Mouse (Mus musculus) neural tube, embryonic 13.5 days (tissue): ENCODE data around the gene Olfr652. TPM values are rescaled to one million over a fixed set of nuclear protein-coding genes. Genes with fewer than 3 reads are reported as not detected.

Experiments
- ATAC-seq: fragments of 200-750 bp; cut with Nextera tagmentation; 2 replicates; pipeline ENCODE4 v1.8.0; 2017; ENCODE audit warnings: low read depth, mild to moderate bottlenecking, moderate TSS enrichment, moderate library complexity
- H3K27ac ChIP-seq: fragments of 300-500 bp; sonication (generic); replicated peaks from 2 replicates; pipeline ENCODE4 v1.5.1; 2015; ENCODE audit warnings: moderate library complexity, mild to moderate bottlenecking, inconsistent platforms
- H3K27me3 ChIP-seq: fragments of 300-500 bp; sonication (generic); 2 replicates; pipeline ENCODE4 v1.6.1; 2015; ENCODE audit warnings: mild to moderate bottlenecking, inconsistent platforms
- H3K36me3 ChIP-seq: fragments of 300-500 bp; sonication (generic); 2 replicates; pipeline ENCODE4 v1.6.1; 2015; ENCODE audit warnings: mild to moderate bottlenecking, inconsistent platforms
- H3K4me1 ChIP-seq: fragments of 300-500 bp; sonication (generic); replicated peaks from 2 replicates; pipeline ENCODE4 v1.6.1; 2015; ENCODE audit warnings: inconsistent platforms
- H3K4me2 ChIP-seq: fragments of 300-500 bp; sonication (generic); 2 replicates; pipeline ENCODE4 v1.6.1; 2015; ENCODE audit warnings: inconsistent platforms, mild to moderate bottlenecking, moderate library complexity
- H3K4me3 ChIP-seq: fragments of 300-500 bp; sonication (generic); 2 replicates; pipeline ENCODE4 v1.5.1; 2015; ENCODE audit warnings: mild to moderate bottlenecking, inconsistent platforms
- H3K9ac ChIP-seq: fragments of 300-500 bp; sonication (generic); 2 replicates; pipeline ENCODE4 v1.6.1; 2015; ENCODE audit warnings: moderate library complexity, mild to moderate bottlenecking, inconsistent platforms
- H3K9me3 ChIP-seq: fragments of 300-500 bp; sonication (generic); 2 replicates; pipeline ENCODE4 v1.6.1; 2016; ENCODE audit warnings: inconsistent platforms
- WGBS: fragments of 180-500 bp; shearing (Covaris S2); methylation state at CpG from one replicate; pipeline ENCODE4 v1.1.7; 2015; 5-methylcytosine and 5-hydroxymethylcytosine counted together
- polyA plus RNA-seq: library from polyadenylated mRNA; unstranded; fragments of >200 nt; fragmentation: Nextera tagmentation; extraction: Ambion mirVana; gene quantifications from 2 replicates; pipeline ENCODE4 v1.2.1, GENCODE M21; 2015

Gene Olfr652
- not detected in 2 replicates for polyA plus RNA-seq

DNA sequence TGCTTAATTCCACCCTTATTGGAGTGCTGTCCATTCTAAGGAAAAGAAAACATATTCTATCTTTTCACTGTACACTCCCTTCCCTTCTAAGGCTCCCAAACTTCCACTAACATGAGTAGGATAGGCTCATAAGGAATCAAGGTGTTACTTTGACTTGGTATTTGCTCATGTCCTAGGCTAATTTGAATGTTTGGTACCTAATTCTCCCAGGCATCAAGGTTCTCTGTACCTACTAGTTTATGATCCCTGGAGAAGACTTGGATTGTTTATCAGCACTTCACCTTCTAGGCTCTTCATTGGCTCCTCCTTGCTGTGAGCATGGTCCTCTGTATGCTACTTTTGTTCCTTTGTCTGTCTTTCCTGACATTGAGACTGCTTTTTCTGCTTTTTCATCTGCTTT is at the start of gene Olfr652:
Olfr652 (plus strand) TSS at position 301 of the 400 bp plus-strand sequence.
- Histone ChIP-seq H3K9ac (no peak within 1 kb of the TSS), H3K27me3 (no peaks in the 10 kb centered on the region), H3K27ac (no peak within 1 kb of the TSS), H3K9me3 (no peaks in the 10 kb centered on the region), H3K4me3 (no peak within 1 kb of the TSS), H3K4me2 (no peak within 1 kb of the TSS), H3K36me3 (no peaks in the 10 kb centered on the region), H3K4me1 (no peaks in the 10 kb centered on the region)
- ATAC-seq, result no peak

DNA sequence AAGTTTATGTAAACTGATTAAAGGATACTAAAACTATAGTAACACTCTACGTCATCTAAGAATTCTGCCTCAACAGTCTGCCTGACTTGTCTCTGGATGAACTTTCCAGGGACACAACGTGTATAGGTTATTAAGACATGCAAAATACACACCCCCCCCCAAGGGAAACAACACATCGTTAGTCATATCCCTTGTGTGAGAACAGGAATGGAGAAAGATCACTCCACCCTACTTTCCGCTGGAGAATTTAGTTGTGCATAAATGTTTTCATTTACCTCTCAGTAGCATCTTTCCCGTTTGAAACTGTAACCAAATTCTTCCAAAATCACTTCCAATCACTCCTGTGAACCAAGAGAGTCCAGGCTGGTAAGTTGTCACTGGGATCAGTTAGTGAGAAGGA is 10.9 kb upstream of the Olfr652 start, which contains the start of gene Olfr651:
Olfr651 (plus strand) TSS at position 301 of the 400 bp plus-strand sequence.
- H3K4me1 ChIP-seq, result no peaks in the 10 kb centered on the region
- whole genome bisulfite sequencing, result 87% methylated on average over 5 of the region's 5 CpGs
- H3K27ac ChIP-seq, result no peak within 1 kb of the TSS
- no peak within 1 kb of the TSS for H3K9ac ChIP-seq
- H3K27me3 ChIP-seq, result no peaks in the 10 kb centered on the region
- no peak for ATAC-seq
- no peak within 1 kb of the TSS for H3K4me2 ChIP-seq
- no peaks in the 10 kb centered on the region for H3K36me3 ChIP-seq
- H3K4me3 ChIP-seq, result no peak within 1 kb of the TSS
- H3K9me3 ChIP-seq, result no peaks in the 10 kb centered on the region

DNA sequence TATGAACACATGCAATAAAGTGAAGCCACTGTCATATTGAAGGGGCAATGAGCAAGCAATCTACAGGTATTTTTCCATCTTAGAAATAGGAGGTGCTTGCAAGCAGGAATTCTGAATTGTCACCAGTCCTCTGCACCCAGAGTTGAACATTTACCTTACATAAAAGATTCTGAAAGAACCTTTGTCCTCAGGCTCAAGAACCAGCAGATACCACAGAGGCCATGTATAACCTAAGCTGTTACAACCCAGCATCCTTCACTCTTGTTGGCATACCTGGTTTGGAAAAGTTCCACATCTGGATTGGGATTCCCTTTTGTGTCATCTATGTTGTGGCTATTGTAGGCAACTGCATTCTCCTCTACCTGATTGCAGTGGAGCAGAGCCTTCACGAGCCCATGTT is 8.0 kb upstream of the Olfr652 start:
- Histone ChIP-seq H3K4me3 (no peak overlapping the region), H3K9ac (no peak overlapping the region), H3K27ac (no peak overlapping the region), H3K4me1 (no peaks in the 10 kb centered on the region), H3K4me2 (no peak overlapping the region), H3K36me3 (no peaks in the 10 kb centered on the region), H3K27me3 (no peaks in the 10 kb centered on the region), H3K9me3 (no peaks in the 10 kb centered on the region)
- WGBS, result 64% methylated on average over 1 of the region's 1 CpGs
- no peak for ATAC-seq

DNA sequence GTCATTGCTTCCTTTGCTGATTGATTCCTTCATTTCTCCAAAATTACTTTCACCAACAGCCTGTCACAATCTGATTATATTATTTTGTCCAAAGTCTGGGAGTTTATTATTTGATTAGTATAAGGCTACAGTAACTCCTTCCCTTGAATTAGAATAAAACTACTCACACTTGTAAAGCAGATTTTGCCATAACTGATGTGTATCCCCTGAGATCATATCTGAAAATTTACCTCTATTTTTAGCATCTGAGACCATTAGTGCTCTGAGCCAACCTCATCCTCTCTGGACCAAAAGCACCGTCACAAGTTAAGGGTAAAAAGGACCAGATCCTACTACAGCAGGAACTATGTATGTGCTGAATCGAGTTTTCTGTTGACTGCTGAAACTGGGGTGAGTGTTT is 16.3 kb downstream of the Olfr652 start, which contains the start of gene Olfr653:
Olfr653 (plus strand) TSS at position 301 of the 400 bp plus-strand sequence.
- Histone ChIP-seq H3K4me2 (no peak within 1 kb of the TSS), H3K36me3 (no peaks in the 10 kb centered on the region), H3K9ac (no peak within 1 kb of the TSS), H3K4me1 (no peaks in the 10 kb centered on the region), H3K9me3 (no peaks in the 10 kb centered on the region), H3K27me3 (no peaks in the 10 kb centered on the region), H3K4me3 (no peak within 1 kb of the TSS), H3K27ac (no peak within 1 kb of the TSS)
- ATAC-seq, result no peak
- 87% methylated on average over 2 of the region's 2 CpGs for WGBS

DNA sequence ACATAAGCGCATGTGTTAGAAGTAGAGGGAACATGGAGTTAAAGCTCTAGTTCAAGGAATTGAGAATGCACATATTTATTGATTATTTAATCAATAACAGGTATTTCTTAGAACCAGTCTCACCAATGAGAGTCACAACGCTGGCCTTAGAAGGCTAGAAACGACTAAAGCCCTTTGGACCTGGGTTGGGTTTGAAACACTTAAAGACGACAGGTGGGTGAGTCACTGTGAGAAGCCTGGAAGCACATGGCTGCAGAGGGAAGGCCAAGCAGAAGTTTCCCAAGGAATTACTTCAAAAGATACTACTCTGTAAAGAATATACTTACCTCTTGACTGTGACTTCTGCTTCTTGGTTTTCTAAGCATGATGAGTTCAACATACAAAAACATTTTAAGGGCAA is 20.1 kb downstream of the Olfr652 start:
- no peak overlapping the region for H3K27ac ChIP-seq
- ATAC-seq, result no peak
- 92% methylated on average over 4 of the region's 4 CpGs for WGBS

DNA sequence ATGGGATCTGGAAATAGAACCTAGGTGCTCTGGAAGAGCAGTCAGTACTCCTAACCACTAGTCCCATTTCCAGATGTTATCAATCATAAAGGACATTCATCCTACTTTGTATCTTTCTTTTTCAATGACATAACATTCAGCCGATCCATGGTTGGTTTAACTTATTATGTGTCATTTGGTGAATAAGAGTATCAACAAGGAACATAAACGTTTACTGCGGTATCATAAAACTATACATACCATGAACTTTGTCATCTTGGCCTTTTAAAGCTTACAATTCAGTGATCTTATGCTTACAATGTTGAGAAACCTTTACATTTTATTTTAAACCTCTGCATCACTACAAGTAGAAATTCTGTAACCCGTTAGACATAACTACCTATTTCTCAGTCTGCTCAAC is 20.7 kb downstream of the Olfr652 start:
- no peaks in the 10 kb centered on the region for H3K36me3 ChIP-seq
- 88% methylated on average over 4 of the region's 4 CpGs for WGBS
- no peak overlapping the region for H3K4me3 ChIP-seq
- ATAC-seq, result no peak
- no peak overlapping the region for H3K4me2 ChIP-seq
- no peaks in the 10 kb centered on the region for H3K27me3 ChIP-seq
- H3K4me1 ChIP-seq, result no peaks in the 10 kb centered on the region
- no peak overlapping the region for H3K27ac ChIP-seq
- H3K9ac ChIP-seq, result no peak overlapping the region
- no peaks in the 10 kb centered on the region for H3K9me3 ChIP-seq

More for the DNA sequence above, 20.1 kb downstream of the Olfr652 start:
- Histone ChIP-seq H3K36me3 (no peaks in the 10 kb centered on the region), H3K4me3 (no peak overlapping the region), H3K9me3 (no peaks in the 10 kb centered on the region), H3K4me2 (no peak overlapping the region), H3K4me1 (no peaks in the 10 kb centered on the region), H3K9ac (no peak overlapping the region), H3K27me3 (no peaks in the 10 kb centered on the region)

DNA sequence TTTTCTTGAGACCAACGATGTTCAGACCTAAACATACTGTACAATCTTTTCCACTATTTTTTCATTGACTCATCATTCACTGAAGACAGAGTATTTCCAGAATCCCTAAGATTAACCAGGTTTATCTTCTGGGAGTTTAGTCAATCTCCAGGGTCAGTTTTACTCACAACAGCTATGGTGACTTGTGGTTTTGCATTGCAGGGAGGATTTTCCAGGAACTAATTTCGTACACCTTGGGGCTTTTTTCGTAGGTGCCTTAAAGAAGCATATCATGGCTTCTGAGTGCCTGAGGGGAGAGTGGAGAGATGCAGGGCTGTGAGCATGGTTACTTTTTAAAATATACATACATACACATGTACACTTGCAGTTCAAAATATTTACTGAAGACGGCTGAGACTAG is 26.0 kb downstream of the Olfr652 start, which contains the start of gene Olfr654:
Olfr654 (plus strand) TSS at position 301 of the 400 bp plus-strand sequence.
- no peak within 1 kb of the TSS for H3K27ac ChIP-seq
- H3K9me3 ChIP-seq, result no peaks in the 10 kb centered on the region
- no peaks in the 10 kb centered on the region for H3K27me3 ChIP-seq
- no peak within 1 kb of the TSS for H3K9ac ChIP-seq
- WGBS, result 87% methylated on average over 4 of the region's 4 CpGs
- no peaks in the 10 kb centered on the region for H3K4me1 ChIP-seq
- no peak within 1 kb of the TSS for H3K4me3 ChIP-seq
- H3K4me2 ChIP-seq, result no peak within 1 kb of the TSS
- no peaks in the 10 kb centered on the region for H3K36me3 ChIP-seq
- ATAC-seq, result no peak

DNA sequence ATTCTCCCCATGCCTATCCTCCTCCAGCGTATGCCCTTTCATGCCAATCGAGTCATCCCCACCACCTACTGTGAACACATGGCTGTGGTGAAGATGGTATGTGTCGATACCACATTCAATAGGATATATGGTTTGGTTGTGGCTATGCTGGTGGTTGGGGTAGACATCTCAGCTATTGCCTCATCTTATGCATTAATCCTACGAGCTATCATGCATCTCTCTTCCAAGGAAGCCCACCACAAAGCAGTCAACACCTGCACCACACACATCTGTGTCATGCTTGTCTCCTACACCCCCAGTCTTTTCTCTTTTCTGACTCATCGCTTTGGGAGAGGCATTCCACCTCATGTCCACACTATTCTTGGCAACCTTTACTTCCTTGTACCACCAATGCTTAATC is 27.6 kb downstream of the Olfr652 start:
- no peak overlapping the region for H3K4me2 ChIP-seq
- no peak overlapping the region for H3K27ac ChIP-seq
- WGBS, result 83% methylated on average over 5 of the region's 5 CpGs
- no peaks in the 10 kb centered on the region for H3K36me3 ChIP-seq
- H3K9ac ChIP-seq, result no peak overlapping the region
- no peak overlapping the region for H3K4me3 ChIP-seq
- no peaks in the 10 kb centered on the region for H3K9me3 ChIP-seq
- H3K4me1 ChIP-seq, result no peaks in the 10 kb centered on the region
- ATAC-seq, result no peak
- no peaks in the 10 kb centered on the region for H3K27me3 ChIP-seq

DNA sequence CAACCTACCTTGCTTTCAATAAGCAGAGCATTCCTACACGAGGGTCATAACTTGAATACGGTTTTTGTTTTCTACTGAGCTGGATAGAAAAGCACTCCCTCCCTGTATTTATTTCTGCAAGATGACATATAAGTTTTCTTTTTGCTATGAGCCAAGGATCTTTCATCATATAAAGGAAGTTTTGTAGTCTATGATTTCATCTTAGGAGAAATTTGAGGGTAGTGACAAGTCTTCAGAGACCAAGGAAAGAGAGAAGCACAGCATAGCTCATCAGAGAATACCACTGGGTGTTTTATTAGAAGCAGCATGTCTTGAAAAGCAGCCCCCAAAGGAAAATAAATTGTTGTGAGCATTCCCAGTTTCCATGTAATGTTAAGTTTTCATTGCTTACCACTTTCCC is 41.0 kb downstream of the Olfr652 start, which contains the start of gene Olfr655:
Olfr655 (minus strand) TSS at position 101 of the 400 bp plus-strand sequence.
- WGBS, result 81% methylated on average over 2 of the region's 2 CpGs
- no peak for ATAC-seq
- Histone ChIP-seq H3K4me2 (no peak within 1 kb of the TSS), H3K4me1 (no peaks in the 10 kb centered on the region), H3K9me3 (no peaks in the 10 kb centered on the region; the same call in 1 of the 2 replicates), H3K27me3 (no peaks in the 10 kb centered on the region), H3K4me3 (no peak within 1 kb of the TSS), H3K36me3 (no peaks in the 10 kb centered on the region), H3K27ac (no peak within 1 kb of the TSS), H3K9ac (no peak within 1 kb of the TSS)

DNA sequence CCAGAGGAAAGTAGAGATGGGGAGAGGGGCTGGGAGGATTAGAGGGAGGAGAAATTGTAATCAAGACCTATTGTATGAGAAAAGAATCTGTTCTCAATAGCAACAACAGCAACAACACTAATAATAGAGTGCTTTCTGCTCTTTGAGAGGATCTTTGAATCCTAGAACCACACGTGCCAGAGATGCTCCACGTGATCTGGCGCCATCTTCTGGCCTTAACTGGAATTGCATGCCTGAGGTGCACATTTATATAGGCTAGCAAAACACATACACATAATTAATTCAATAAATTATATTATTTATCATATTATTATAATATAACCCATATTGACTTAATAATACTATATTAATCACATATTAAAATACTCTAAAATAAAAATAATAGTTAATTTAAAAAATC is 42.5 kb downstream of the Olfr652 start:
- no peak overlapping the region for H3K4me3 ChIP-seq
- H3K4me2 ChIP-seq, result no peak overlapping the region
- 1% methylated on average over 3 of the region's 3 CpGs for WGBS
- H3K36me3 ChIP-seq, result no peaks in the 10 kb centered on the region
- no peaks in the 10 kb centered on the region for H3K27me3 ChIP-seq
- H3K9ac ChIP-seq, result no peak overlapping the region
- H3K27ac ChIP-seq, result no peak overlapping the region
- ATAC-seq, result no peak
- no peaks in the 10 kb centered on the region for H3K4me1 ChIP-seq
- no peaks in the 10 kb centered on the region; the same call in 1 of the 2 replicates for H3K9me3 ChIP-seq

DNA sequence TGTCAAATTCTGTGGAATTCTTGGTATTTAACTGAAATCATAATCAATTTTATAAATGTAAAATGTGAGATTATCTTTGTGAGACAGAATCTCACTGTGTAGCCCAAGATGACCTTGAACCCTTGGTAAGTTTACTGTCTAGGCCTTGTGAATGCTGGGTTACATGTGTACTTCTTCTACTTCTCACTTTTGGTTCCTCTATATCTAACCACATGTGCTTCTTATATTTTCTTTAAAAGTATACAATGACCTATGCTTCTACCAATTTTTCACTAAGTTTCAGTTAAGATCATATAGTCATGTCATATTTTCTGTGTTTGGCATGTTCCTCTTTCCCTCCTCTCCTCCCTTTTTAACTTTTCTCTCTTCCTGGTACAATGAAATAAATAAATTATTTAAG is 44.0 kb downstream of the Olfr652 start:
- no peaks in the 10 kb centered on the region for H3K27me3 ChIP-seq
- no peaks in the 10 kb centered on the region for H3K4me1 ChIP-seq
- H3K27ac ChIP-seq, result no peak overlapping the region
- ATAC-seq, result no peak
- no peak overlapping the region for H3K4me2 ChIP-seq
- H3K9me3 ChIP-seq, result no peaks in the 10 kb centered on the region; the same call in 1 of the 2 replicates
- H3K9ac ChIP-seq, result no peak overlapping the region
- H3K36me3 ChIP-seq, result no peaks in the 10 kb centered on the region
- no peak overlapping the region for H3K4me3 ChIP-seq

DNA sequence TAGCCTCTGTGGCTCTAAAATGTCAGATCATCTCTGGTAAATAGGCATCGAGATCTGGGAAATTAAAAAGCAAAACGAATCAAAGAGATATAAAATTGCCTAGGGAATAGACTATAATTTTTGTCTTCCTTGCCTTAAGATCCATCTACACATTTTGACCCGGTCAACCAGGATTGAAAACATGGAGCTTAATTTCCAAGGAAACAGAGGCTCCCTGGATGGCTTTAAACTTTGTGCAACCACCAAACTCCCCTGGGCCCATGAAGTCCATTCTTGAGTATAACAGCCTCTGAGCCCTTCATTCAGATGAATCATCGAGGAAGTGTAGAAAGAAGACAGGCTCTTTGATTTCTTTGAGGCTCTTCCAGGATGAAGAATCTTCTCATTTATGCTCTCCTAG is 53.0 kb downstream of the Olfr652 start, which contains the start of gene Olfr656:
Olfr656 (plus strand) TSS at position 301 of the 400 bp plus-strand sequence.
- ATAC-seq, result no peak
- Histone ChIP-seq H3K9me3 (no peaks in the 10 kb centered on the region), H3K27ac (no peak within 1 kb of the TSS), H3K27me3 (no peaks in the 10 kb centered on the region), H3K4me1 (no peaks in the 10 kb centered on the region), H3K9ac (no peak within 1 kb of the TSS), H3K36me3 (no peaks in the 10 kb centered on the region), H3K4me2 (no peak within 1 kb of the TSS), H3K4me3 (no peak within 1 kb of the TSS)
- WGBS, result 79% methylated on average over 4 of the region's 4 CpGs
